Mouse (Mus musculus): Measurements from ENCODE around the gene Acads. TPM values are rescaled to one million over a fixed set of nuclear protein-coding genes. Genes with fewer than 3 reads are reported as not detected.
"Not testable (repeated sequence)": the region's sequence is repeated elsewhere in the genome, so short reads cannot be mapped to it uniquely, and the experiment has no call there.

Acads gene
- 25.1 and 27.0 TPM in 2 replicates for polyA plus RNA-seq (2012; rRNA removed)

GRCm38 (mm10) chr5:115118961-115119570 lies at the start of gene Acads:
Acads (minus strand) TSS chr5:115119346.
- peak; percentile 72 for DNase-seq (ENCODE audit: low read depth)
- TF ChIP-seq POLR2A (IDR thresholded peaks at IDR 0.05; ENCODE audit: borderline replicate concordance, extremely low read depth, insufficient read depth, insufficient read length, poor library complexity, severe bottlenecking), result no peak
- TF ChIP-seq CTCF (IDR thresholded peaks at IDR 0.05; ENCODE audit: borderline replicate concordance, extremely low read depth, insufficient read depth, insufficient read length), result no peak

GRCm38 (mm10) chr5:115167396-115167795 lies 48.2 kb upstream of the Acads start:
- TF ChIP-seq POLR2A (IDR thresholded peaks at IDR 0.05; ENCODE audit: borderline replicate concordance, extremely low read depth, insufficient read depth, insufficient read length, poor library complexity, severe bottlenecking) (no peak), CTCF (IDR thresholded peaks at IDR 0.05; ENCODE audit: borderline replicate concordance, extremely low read depth, insufficient read depth, insufficient read length) (no peak)
- no peak for DNase-seq (ENCODE audit: low read depth)

- no peak for TF ChIP-seq POLR2A (IDR thresholded peaks at IDR 0.05; ENCODE audit: borderline replicate concordance, extremely low read depth, insufficient read depth, insufficient read length, poor library complexity, severe bottlenecking)
- TF ChIP-seq CTCF (IDR thresholded peaks at IDR 0.05; ENCODE audit: borderline replicate concordance, extremely low read depth, insufficient read depth, insufficient read length), result no peak
- no peak for DNase-seq (ENCODE audit: low read depth)
Measured at GRCm38 (mm10) chr5:115166815-115167194, 47.7 kb upstream of the Acads start.

GRCm38 (mm10) chr5:115165895-115166814 lies 47.0 kb upstream of the Acads start:
- TF ChIP-seq POLR2A (IDR thresholded peaks at IDR 0.05; ENCODE audit: borderline replicate concordance, extremely low read depth, insufficient read depth, insufficient read length, poor library complexity, severe bottlenecking) (no peak), CTCF (IDR thresholded peaks at IDR 0.05; ENCODE audit: borderline replicate concordance, extremely low read depth, insufficient read depth, insufficient read length) (no peak)
- DNase-seq (ENCODE audit: low read depth), result peak; percentile 67

GRCm38 (mm10) chr5:115165351-115165750 lies 46.2 kb upstream of the Acads start:
- DNase-seq (ENCODE audit: low read depth), result no peak
- TF ChIP-seq POLR2A (IDR thresholded peaks at IDR 0.05; ENCODE audit: borderline replicate concordance, extremely low read depth, insufficient read depth, insufficient read length, poor library complexity, severe bottlenecking) (no peak), CTCF (IDR thresholded peaks at IDR 0.05; ENCODE audit: borderline replicate concordance, extremely low read depth, insufficient read depth, insufficient read length) (peak; percentile 51; the same call in 1 of the 2 replicates)

- not testable (repeated sequence) for DNase-seq (ENCODE audit: low read depth)
Measured at GRCm38 (mm10) chr5:115164446-115164845, 45.3 kb upstream of the Acads start.

- peak; percentile 51 for DNase-seq (ENCODE audit: low read depth)
- TF ChIP-seq POLR2A (IDR thresholded peaks at IDR 0.05; ENCODE audit: borderline replicate concordance, extremely low read depth, insufficient read depth, insufficient read length, poor library complexity, severe bottlenecking) (no peak), CTCF (IDR thresholded peaks at IDR 0.05; ENCODE audit: borderline replicate concordance, extremely low read depth, insufficient read depth, insufficient read length) (peak; percentile 57)
Measured at GRCm38 (mm10) chr5:115163563-115163962, 44.4 kb upstream of the Acads start.

GRCm38 (mm10) chr5:115161940-115162279 lies 42.8 kb upstream of the Acads start:
- not testable (repeated sequence) for DNase-seq (ENCODE audit: low read depth)

- DNase-seq (ENCODE audit: low read depth), result no peak
- TF ChIP-seq CTCF (IDR thresholded peaks at IDR 0.05; ENCODE audit: borderline replicate concordance, extremely low read depth, insufficient read depth, insufficient read length) (no peak), POLR2A (IDR thresholded peaks at IDR 0.05; ENCODE audit: borderline replicate concordance, extremely low read depth, insufficient read depth, insufficient read length, poor library complexity, severe bottlenecking) (no peak)
Measured at GRCm38 (mm10) chr5:115161064-115161939, 42.2 kb upstream of the Acads start.

- TF ChIP-seq POLR2A (IDR thresholded peaks at IDR 0.05; ENCODE audit: borderline replicate concordance, extremely low read depth, insufficient read depth, insufficient read length, poor library complexity, severe bottlenecking) (no peak), CTCF (IDR thresholded peaks at IDR 0.05; ENCODE audit: borderline replicate concordance, extremely low read depth, insufficient read depth, insufficient read length) (no peak)
- DNase-seq (ENCODE audit: low read depth), result no peak
Measured at GRCm38 (mm10) chr5:115160655-115161054, 41.5 kb upstream of the Acads start.

- TF ChIP-seq POLR2A (IDR thresholded peaks at IDR 0.05; ENCODE audit: borderline replicate concordance, extremely low read depth, insufficient read depth, insufficient read length, poor library complexity, severe bottlenecking), result no peak
- no peak for TF ChIP-seq CTCF (IDR thresholded peaks at IDR 0.05; ENCODE audit: borderline replicate concordance, extremely low read depth, insufficient read depth, insufficient read length)
- DNase-seq (ENCODE audit: low read depth), result no peak
Measured at GRCm38 (mm10) chr5:115159165-115159564, 40.0 kb upstream of the Acads start.
